Mouse (Mus musculus) lung, postnatal 0 days (tissue): Measurements from ENCODE around the gene Spopl. TPM values are rescaled to one million over a fixed set of nuclear protein-coding genes. Genes with fewer than 3 reads are reported as not detected.
"Not testable (repeated sequence)": the region's sequence is repeated elsewhere in the genome, so short reads cannot be mapped to it uniquely, and the experiment has no call there.

Experiments
- ATAC-seq: fragments of 200-750 bp; cut with Nextera tagmentation; 2 replicates; pipeline ENCODE4 v1.8.0; 2017; ENCODE audit warnings: moderate library complexity
- DNase-seq: peaks from one replicate; pipeline ENCODE4 v3.0.0-alpha.2; 2016; ENCODE audit warnings: low spot score
- H3K27ac ChIP-seq: fragments of 300-500 bp; sonication (generic); 2 replicates; pipeline ENCODE4 v1.5.1; 2014; ENCODE audit warnings: antibody characterized with exemption, mild to moderate bottlenecking, low read length, mixed read lengths
- H3K27me3 ChIP-seq: fragments of 300-500 bp; sonication (generic); replicated peaks from 2 replicates; pipeline ENCODE4 v1.6.1; 2014; ENCODE audit warnings: low read length, mixed read lengths; ENCODE audit not compliant: insufficient read depth
- H3K36me3 ChIP-seq: fragments of 300-500 bp; sonication (generic); 2 replicates; pipeline ENCODE4 v1.6.1; 2014; ENCODE audit warnings: low read length, mixed read lengths; ENCODE audit not compliant: insufficient read depth
- H3K4me1 ChIP-seq: fragments of 300-500 bp; sonication (generic); 2 replicates; pipeline ENCODE4 v1.6.1; 2014; ENCODE audit warnings: antibody characterized with exemption, low read depth, low read length, mixed read lengths; ENCODE audit not compliant: insufficient read depth
- H3K4me2 ChIP-seq: fragments of 300-500 bp; sonication (generic); replicated peaks from 2 replicates; pipeline ENCODE4 v1.6.1; 2014; ENCODE audit warnings: low read depth, mild to moderate bottlenecking, low read length, moderate library complexity, mixed read lengths
- H3K4me3 ChIP-seq: fragments of 300-500 bp; sonication (generic); 2 replicates; pipeline ENCODE4 v1.5.1; 2014; ENCODE audit warnings: low read depth, low read length
- H3K9ac ChIP-seq: fragments of 300-500 bp; sonication (generic); replicated peaks from 2 replicates; pipeline ENCODE4 v1.6.1; 2014; ENCODE audit warnings: low read depth, mild to moderate bottlenecking
- H3K9me3 ChIP-seq: fragments of 300-500 bp; sonication (generic); 2 replicates; pipeline ENCODE4 v1.6.1; 2016; ENCODE audit warnings: low read length, mixed read lengths
- CTCF ChIP-seq: IDR thresholded peaks from 2 replicates; pipeline ENCODE4 v1.5.1; 2016; ENCODE audit warnings: antibody characterized with exemption, mild to moderate bottlenecking
- EP300 ChIP-seq: IDR thresholded peaks from 2 replicates; pipeline ENCODE4 v1.6.1; 2016; ENCODE audit warnings: antibody characterized with exemption, mild to moderate bottlenecking, control low read depth
- WGBS: fragments of 180-500 bp; shearing (Covaris S2); extraction: QIAGEN DNeasy Blood & Tissue Kit; methylation state at CpG from one replicate; pipeline ENCODE4 v1.1.7; 2014; 5-methylcytosine and 5-hydroxymethylcytosine counted together
- polyA plus RNA-seq: library from polyadenylated mRNA; unstranded; fragments of >200 nt; fragmentation: Nextera tagmentation; extraction: Ambion mirVana; gene quantifications from 2 replicates; pipeline ENCODE4 v1.2.1, GENCODE M21; 2015

The Spopl gene
- polyA plus RNA-seq: 17.1 and 18.4 TPM in 2 replicates

DNA sequence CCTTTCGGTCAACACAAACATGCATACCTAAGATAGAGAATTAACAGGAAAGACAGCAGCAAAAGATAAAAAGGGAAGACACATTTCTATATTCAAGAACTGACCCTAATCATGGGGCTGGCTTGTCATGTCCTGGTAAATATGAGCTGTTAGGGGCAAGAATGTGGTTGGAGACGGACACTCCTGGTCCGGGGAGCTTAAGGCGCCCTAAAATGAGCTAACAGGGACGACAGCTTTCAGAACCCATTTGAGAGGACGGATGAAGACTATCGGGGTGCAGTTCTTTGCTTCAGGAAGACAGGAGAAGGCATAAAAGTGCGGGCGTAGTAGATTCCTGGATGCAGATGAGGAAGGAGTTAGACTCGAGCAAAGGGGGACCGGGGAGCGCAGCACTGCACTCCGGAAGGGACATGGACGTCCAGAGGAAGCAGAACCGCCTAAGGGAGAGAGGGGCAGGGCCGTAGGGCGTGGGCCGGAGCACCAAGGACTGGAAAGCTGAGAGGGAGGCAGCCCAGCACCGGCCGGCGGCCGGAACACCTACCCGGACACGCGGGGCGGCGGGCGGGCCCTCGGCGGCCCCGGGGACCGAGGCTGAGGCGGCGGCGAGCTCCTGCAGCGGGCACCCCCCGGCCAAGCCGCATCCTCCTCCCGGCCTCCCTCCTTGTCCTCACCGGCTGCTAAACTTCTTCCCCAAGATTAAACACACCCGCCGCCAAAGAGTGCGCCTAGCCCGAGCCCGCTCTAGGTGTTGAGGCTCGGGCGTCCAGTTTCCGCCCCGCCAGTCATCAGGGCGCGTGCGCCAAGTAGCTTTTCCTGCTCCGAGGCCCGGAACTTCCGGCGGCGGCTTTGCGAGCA is at the start of gene Spopl:
Gene Spopl, minus strand, starts transcription at position 805 of the 855 bp plus-strand sequence.
- 1% methylated on average over 52 of the region's 58 CpGs for WGBS
- ATAC-seq: peak; percentile 84
- Histone ChIP-seq H3K36me3 (no peaks in the 10 kb centered on the region), H3K4me3 (peak within 1 kb of the TSS; percentile 87), H3K4me2 (peak within 1 kb of the TSS; percentile 74), H3K4me1 (peaks cover 7% of the 10 kb centered on the region; the same call in 1 of the 2 replicates), H3K9ac (peak within 1 kb of the TSS; percentile 84), H3K27me3 (no peaks in the 10 kb centered on the region), H3K27ac (peak within 1 kb of the TSS; percentile 95), H3K9me3 (no peaks in the 10 kb centered on the region)
- DNase-seq: peak; percentile 90
- TF ChIP-seq CTCF (no peak), EP300 (no peak)

DNA sequence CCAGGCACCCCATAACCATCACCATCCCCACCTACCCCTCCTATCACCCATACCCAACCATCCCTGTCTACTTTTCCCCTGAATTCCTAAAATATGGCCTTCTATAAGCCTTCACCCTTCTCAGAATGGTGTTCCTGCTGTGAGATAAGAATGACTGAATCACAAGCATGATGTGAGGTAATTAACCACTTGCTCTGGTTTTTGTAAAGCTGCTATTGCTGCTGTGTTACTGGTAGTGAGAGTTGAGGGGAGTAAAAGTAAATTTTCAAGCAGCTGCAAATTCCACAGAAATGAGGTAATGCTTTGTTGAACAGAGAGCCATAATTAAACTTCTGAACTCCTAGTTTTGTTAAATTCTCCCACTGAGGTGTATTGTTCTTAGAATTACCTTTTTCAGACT is 48.2 kb upstream of the Spopl start:
- H3K4me2 ChIP-seq: no peak overlapping the region
- no peak overlapping the region for H3K27ac ChIP-seq
- no peak for ATAC-seq
- H3K4me1 ChIP-seq: no peaks in the 10 kb centered on the region
- no peaks in the 10 kb centered on the region for H3K9me3 ChIP-seq
- no peak for DNase-seq
- no peaks in the 10 kb centered on the region for H3K27me3 ChIP-seq
- H3K9ac ChIP-seq: no peak overlapping the region
- TF ChIP-seq CTCF: no peak
- no peak for TF ChIP-seq EP300
- no peaks in the 10 kb centered on the region for H3K36me3 ChIP-seq
- no peak overlapping the region for H3K4me3 ChIP-seq

DNA sequence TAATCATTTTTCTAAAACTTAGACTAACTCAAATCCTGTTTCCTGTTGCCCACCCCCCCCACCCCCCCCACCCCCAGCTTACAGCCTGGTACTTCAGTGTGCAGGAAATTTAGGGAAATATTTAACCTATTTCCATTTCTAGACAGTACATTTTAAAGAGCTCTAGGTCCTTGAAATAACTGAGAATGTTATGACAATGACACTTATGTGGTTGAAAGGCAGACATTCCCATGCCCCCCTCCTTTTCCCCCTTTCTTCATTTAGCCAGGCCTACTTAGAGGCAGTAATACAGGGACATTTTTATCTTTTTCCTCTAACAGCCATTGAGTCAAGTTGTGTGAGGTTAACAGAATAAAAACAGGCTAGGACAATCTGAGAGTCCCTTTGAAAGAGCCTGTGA is 46.1 kb upstream of the Spopl start:
- Histone ChIP-seq H3K4me2 (no peak overlapping the region), H3K9ac (no peak overlapping the region), H3K4me3 (no peak overlapping the region), H3K9me3 (no peaks in the 10 kb centered on the region), H3K36me3 (no peaks in the 10 kb centered on the region), H3K4me1 (no peaks in the 10 kb centered on the region), H3K27ac (no peak overlapping the region), H3K27me3 (no peaks in the 10 kb centered on the region)
- TF ChIP-seq EP300 (peak; percentile 62), CTCF (no peak)
- DNase-seq: no peak
- ATAC-seq: peak; percentile 41; the same call in 1 of the 2 replicates

DNA sequence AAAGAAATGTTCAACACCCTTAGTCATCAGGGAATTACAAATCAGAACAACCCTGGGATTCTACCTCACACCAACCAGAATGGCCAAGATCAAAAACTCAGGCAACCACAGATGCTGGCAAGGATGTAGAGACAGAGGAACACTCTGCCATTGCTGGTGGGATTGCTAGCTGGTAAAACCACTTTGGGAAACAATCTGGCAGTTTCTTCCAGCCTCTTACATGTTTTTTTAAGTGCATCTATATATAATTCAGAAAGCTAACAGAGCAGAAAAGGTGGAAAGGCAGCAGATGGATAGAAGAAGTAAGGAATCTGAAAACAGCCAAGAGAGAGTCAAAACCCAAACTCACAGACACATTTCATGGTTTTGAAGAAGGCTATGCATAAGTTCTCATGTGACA is 33.5 kb upstream of the Spopl start:
- Histone ChIP-seq H3K4me2 (no peak overlapping the region), H3K9me3 (no peaks in the 10 kb centered on the region), H3K36me3 (no peaks in the 10 kb centered on the region), H3K4me1 (no peaks in the 10 kb centered on the region), H3K9ac (no peak overlapping the region), H3K27me3 (no peaks in the 10 kb centered on the region), H3K27ac (no peak overlapping the region), H3K4me3 (no peak overlapping the region)
- DNase-seq (no peak), ATAC-seq (no peak)
- no peak for TF ChIP-seq EP300
- TF ChIP-seq CTCF: no peak

DNA sequence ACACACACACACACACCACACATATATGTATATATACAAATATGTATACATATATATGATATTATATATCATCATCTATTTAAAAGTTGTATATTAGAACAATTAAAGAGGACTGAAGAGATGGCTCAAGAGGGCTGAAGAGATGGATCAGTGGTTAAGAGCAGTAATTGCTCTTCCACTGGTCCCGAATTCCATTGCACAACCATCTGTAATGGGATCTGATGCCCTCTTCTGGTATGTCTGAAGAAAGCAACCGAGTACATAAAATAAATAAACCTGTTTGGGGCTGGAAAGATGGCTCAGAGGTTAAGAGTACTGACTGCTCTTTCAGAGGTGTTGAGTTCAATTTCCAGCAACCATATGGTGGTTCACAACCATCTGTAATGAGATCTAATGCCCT is 16.9 kb upstream of the Spopl start:
- Histone ChIP-seq H3K4me1 (no peaks in the 10 kb centered on the region), H3K27ac (no peak overlapping the region), H3K9me3 (no peaks in the 10 kb centered on the region), H3K4me2 (no peak overlapping the region), H3K9ac (no peak overlapping the region), H3K27me3 (no peaks in the 10 kb centered on the region), H3K4me3 (no peak overlapping the region), H3K36me3 (no peaks in the 10 kb centered on the region)
- ATAC-seq (no peak), DNase-seq (peak; percentile 19)
- TF ChIP-seq EP300 (no peak), CTCF (peak; percentile 47)
- WGBS: 29% methylated on average over 2 of the region's 2 CpGs

DNA sequence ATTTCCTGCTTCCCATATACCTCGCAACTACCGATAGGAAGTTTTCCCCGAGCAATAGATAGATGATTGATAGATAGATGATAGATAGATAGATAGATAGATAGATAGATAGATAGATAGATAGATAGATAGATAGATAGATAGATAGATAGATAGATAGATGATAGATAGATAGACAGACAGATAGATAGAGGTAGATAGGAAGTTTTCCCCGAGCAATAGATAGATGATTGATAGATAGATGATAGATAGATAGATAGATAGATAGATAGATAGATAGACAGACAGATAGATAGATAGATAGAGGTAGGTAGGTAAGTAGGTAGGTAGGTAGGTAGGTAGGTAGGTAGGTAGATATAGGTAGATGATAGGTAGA is 239 bp upstream of the Spopl start:
- not testable (repeated sequence) for DNase-seq, H3K27me3 ChIP-seq, H3K9ac ChIP-seq, ATAC-seq, H3K36me3 ChIP-seq, H3K27ac ChIP-seq, H3K9me3 ChIP-seq, H3K4me1 ChIP-seq
- Histone ChIP-seq H3K4me3 (peak overlapping the region; percentile 87), H3K4me2 (peak overlapping the region; percentile 74)
- WGBS: 16% methylated on average over 4 of the region's 4 CpGs
